In the genomic region with DNA sequence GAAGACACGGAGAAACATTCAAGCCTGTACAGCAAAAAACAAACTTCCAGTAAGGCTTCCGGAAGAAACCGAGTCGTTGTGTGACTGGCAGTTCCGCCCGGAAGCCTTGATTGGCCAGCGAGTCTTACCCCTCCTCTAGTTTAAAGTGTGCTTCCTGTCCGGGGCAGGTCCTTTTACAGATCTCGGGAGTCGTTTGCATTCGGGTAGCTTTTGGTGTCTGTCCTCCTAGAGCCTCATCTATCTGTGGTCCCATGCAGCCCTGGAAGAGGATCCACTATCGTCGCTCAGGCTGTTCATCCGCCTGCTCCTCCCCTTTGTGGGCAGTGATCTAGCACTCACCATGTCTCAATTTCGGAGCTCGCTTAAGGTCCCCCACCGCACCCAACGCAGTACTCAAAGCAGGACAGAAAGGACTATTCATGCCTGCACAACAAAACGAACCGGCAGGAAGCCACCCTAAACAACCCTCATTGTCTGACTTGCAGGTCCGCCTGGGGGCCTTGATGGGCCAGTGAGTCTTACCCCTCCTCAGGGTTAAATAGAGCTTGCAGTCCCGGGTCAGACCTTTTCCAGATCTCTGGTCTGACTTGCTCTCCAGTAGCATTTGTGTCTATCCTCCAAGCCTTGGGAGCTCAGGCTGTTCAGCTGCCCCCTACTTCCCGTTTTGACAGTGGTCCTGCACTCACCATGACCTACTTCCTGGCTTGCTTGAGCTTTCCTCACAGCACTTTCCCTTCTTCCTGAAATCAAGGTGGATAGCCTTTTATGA, we compare ENCODE assay signal across 8 mouse cellular contexts. TPM values are rescaled to one million over a fixed set of nuclear protein-coding genes. Genes with fewer than 3 reads are reported as not detected.
DNase-seq lines count a peak whose midpoint lies in the region; ATAC-seq and TF ChIP-seq lines count a peak whose summit lies in the region.

A gene (minus strand): TSS at position 82 of the 769 bp plus-strand sequence.

- H3K4me2 ChIP-seq in heart, embryonic 15.5 days: peak within 1 kb of the TSS; percentile 84
- H3K4me2 ChIP-seq in liver, embryonic 14.5 days (ENCODE audit: low read depth): peak within 1 kb of the TSS; percentile 92
- peak within 1 kb of the TSS; percentile 88 for H3K4me2 ChIP-seq in neural tube, embryonic 11.5 days (ENCODE audit: low read depth)
- H3K4me2 ChIP-seq in stomach, postnatal 0 days (replicated peaks; ENCODE audit: low read depth): peak within 1 kb of the TSS; percentile 91

- no peak for TF ChIP-seq EP300 in liver, embryonic 14.5 days (IDR thresholded peaks at IDR 0.05; ENCODE audit: low read depth)
- TF ChIP-seq EP300 in stomach, postnatal 0 days (optimal IDR thresholded peaks at IDR 0.05): no peak

- H3K9me3 ChIP-seq in forebrain, embryonic 10.5 days: no peaks in the 10 kb centered on the region
- H3K9me3 ChIP-seq in heart, embryonic 15.5 days (replicated peaks): no peaks in the 10 kb centered on the region
- no peaks in the 10 kb centered on the region for H3K9me3 ChIP-seq in liver, embryonic 14.5 days (ENCODE audit: control insufficient read depth, low read length)
- H3K9me3 ChIP-seq in neural tube, embryonic 11.5 days (ENCODE audit: control insufficient read depth, low read length): no peaks in the 10 kb centered on the region
- no peaks in the 10 kb centered on the region for H3K9me3 ChIP-seq in stomach, postnatal 0 days (ENCODE audit: control insufficient read depth, low read length)

- peak; percentile 70 to 74 for DNase-seq in CD8-positive naive resting alpha-beta T cell, adult 2 months (ENCODE audit: low read depth in 2 of 2, low spot score in 2 of 2)
- peak; percentile 64 for DNase-seq in c-Kit-positive CD71-negative TER-119-negative erythroid progenitor cells, embryonic 14.5 days (ENCODE audit: low read depth)
- DNase-seq in forebrain, embryonic 10.5 days (ENCODE audit: extremely low spot score, low spot score): peak; percentile 71
- DNase-seq in kidney, postnatal 25 days: peak; percentile 79 to 92
- DNase-seq in liver, embryonic 14.5 days (ENCODE audit: low read depth in 3 of 3, low spot score in 3 of 3): peak; percentile 65 to 70 (median 69)
- DNase-seq in neural tube, embryonic 11.5 days (ENCODE audit: low spot score): peak; percentile 79
- peak; percentile 83 for DNase-seq in stomach, postnatal 0 days (ENCODE audit: low spot score)

- TF ChIP-seq CTCF in liver, embryonic 14.5 days (IDR thresholded peaks at IDR 0.05; ENCODE audit: low read depth): no peak
- TF ChIP-seq CTCF in stomach, postnatal 0 days (IDR thresholded peaks at IDR 0.05; ENCODE audit: low read depth): no peak; the same call in 1 of the 2 replicates

- no peaks in the 10 kb centered on the region for H3K27me3 ChIP-seq in forebrain, embryonic 10.5 days (ENCODE audit: poor library complexity, severe bottlenecking)
- no peaks in the 10 kb centered on the region for H3K27me3 ChIP-seq in heart, embryonic 15.5 days
- H3K27me3 ChIP-seq in liver, embryonic 14.5 days (ENCODE audit: control insufficient read depth, insufficient read depth, low read length): no peaks in the 10 kb centered on the region
- H3K27me3 ChIP-seq in neural tube, embryonic 11.5 days (ENCODE audit: control insufficient read depth, insufficient read depth, low read length): no peaks in the 10 kb centered on the region
- no peaks in the 10 kb centered on the region for H3K27me3 ChIP-seq in stomach, postnatal 0 days (ENCODE audit: control insufficient read depth, insufficient read depth, low read length)

- ATAC-seq in heart, embryonic 15.5 days (replicated peaks; ENCODE audit: insufficient number of reproducible peaks, insufficient read depth, low FRiP score, low read depth): peak; percentile 86
- ATAC-seq in liver, embryonic 14.5 days (ENCODE audit: insufficient read depth): peak; percentile 95
- peak; percentile 97 for ATAC-seq in neural tube, embryonic 11.5 days (ENCODE audit: insufficient read depth, low FRiP score, low TSS enrichment)
- ATAC-seq in stomach, postnatal 0 days (ENCODE audit: low FRiP score, low TSS enrichment): peak; percentile 97

- peak within 1 kb of the TSS; percentile 91 for H3K27ac ChIP-seq in forebrain, embryonic 10.5 days
- peak within 1 kb of the TSS; percentile 91 for H3K27ac ChIP-seq in heart, embryonic 15.5 days
- H3K27ac ChIP-seq in liver, embryonic 14.5 days: peak within 1 kb of the TSS; percentile 89
- peak within 1 kb of the TSS; percentile 68 for H3K27ac ChIP-seq in neural tube, embryonic 11.5 days (ENCODE audit: low read depth, low read length)
- peak within 1 kb of the TSS; percentile 91 for H3K27ac ChIP-seq in stomach, postnatal 0 days (replicated peaks)

- H3K4me1 ChIP-seq in forebrain, embryonic 10.5 days: peaks cover 14% of the 10 kb centered on the region
- H3K4me1 ChIP-seq in heart, embryonic 15.5 days (replicated peaks): 0 out of 2 replicates have a peak, but pooled peaks cover 2% of the 10 kb centered on the region
- peaks cover 0 to 4% of the 10 kb centered on the region in 2 experiments; a peak in 2 of 4 replicates for H3K4me1 ChIP-seq in liver, embryonic 14.5 days (replicated peaks; ENCODE audit: control insufficient read depth in 2 of 2, insufficient read depth in 2 of 2, low read length in 1 of 2)
- no peaks in the 10 kb centered on the region for H3K4me1 ChIP-seq in neural tube, embryonic 11.5 days (ENCODE audit: control insufficient read depth, insufficient read depth, low read length)
- H3K4me1 ChIP-seq in stomach, postnatal 0 days (replicated peaks; ENCODE audit: control insufficient read depth, insufficient read depth): no peaks in the 10 kb centered on the region

- no peaks in the 10 kb centered on the region for H3K36me3 ChIP-seq in forebrain, embryonic 10.5 days (replicated peaks)
- H3K36me3 ChIP-seq in heart, embryonic 15.5 days: no peaks in the 10 kb centered on the region
- H3K36me3 ChIP-seq in liver, embryonic 14.5 days (replicated peaks; ENCODE audit: control insufficient read depth, insufficient read depth, low read depth): no peaks in the 10 kb centered on the region
- H3K36me3 ChIP-seq in neural tube, embryonic 11.5 days (ENCODE audit: control insufficient read depth, insufficient read depth, low read length): no peaks in the 10 kb centered on the region
- H3K36me3 ChIP-seq in stomach, postnatal 0 days (ENCODE audit: control insufficient read depth, insufficient read depth, low read length): no peaks in the 10 kb centered on the region

- H3K9ac ChIP-seq in heart, embryonic 15.5 days: peak within 1 kb of the TSS; percentile 77
- H3K9ac ChIP-seq in liver, embryonic 14.5 days (replicated peaks): peak within 1 kb of the TSS; percentile 83
- H3K9ac ChIP-seq in neural tube, embryonic 11.5 days (ENCODE audit: low read length): peak within 1 kb of the TSS; percentile 83
- H3K9ac ChIP-seq in stomach, postnatal 0 days (ENCODE audit: low read length): peak within 1 kb of the TSS; percentile 75

- under 1% methylated on average over 23 of the region's 23 CpGs for WGBS in forebrain, embryonic 10.5 days
- under 1% methylated on average over 23 of the region's 23 CpGs for WGBS in heart, embryonic 15.5 days
- WGBS in liver, embryonic 14.5 days (ENCODE audit: insufficient replicate concordance): under 1% methylated on average over 23 of the region's 23 CpGs
- WGBS in neural tube, embryonic 11.5 days: under 1% methylated on average over 23 of the region's 23 CpGs
- WGBS in stomach, postnatal 0 days: under 1% methylated on average over 23 of the region's 23 CpGs

- peak within 1 kb of the TSS; percentile 74 for H3K4me3 ChIP-seq in forebrain, embryonic 10.5 days
- peak within 1 kb of the TSS; percentile 71 for H3K4me3 ChIP-seq in heart, embryonic 15.5 days
- peak within 1 kb of the TSS; percentile 75 to 97 for H3K4me3 ChIP-seq in liver, embryonic 14.5 days (ENCODE audit: insufficient read depth in 1 of 2, low read depth in 2 of 2, low read length in 2 of 2)
- peak within 1 kb of the TSS; percentile 62 for H3K4me3 ChIP-seq in neural tube, embryonic 11.5 days (ENCODE audit: low read depth, low read length)
- peak within 1 kb of the TSS; percentile 60 for H3K4me3 ChIP-seq in stomach, postnatal 0 days (ENCODE audit: low read depth, low read length)

RNA-seq across cellular contexts. Expression of the gene that starts here (rescaled TPM):
- polyA plus RNA-seq in forebrain, embryonic 10.5 days (2016; fragmentation: Nextera tagmentation; extraction: Ambion mirVana): 21.3 and 23.4 TPM in 2 replicates
- polyA plus RNA-seq in heart, embryonic 15.5 days (2015; fragmentation: Nextera tagmentation; extraction: Ambion mirVana): 11.8 and 12.7 TPM in 2 replicates
- polyA plus RNA-seq in liver, embryonic 14.5 days (2012; rRNA removed): 1.7 and 3.5 TPM in 2 replicates
- polyA plus RNA-seq in liver, embryonic 14.5 days (2014; fragmentation: Nextera tagmentation; extraction: Ambion mirVana): 7.8 and 8.0 TPM in 2 replicates
- 18.5 and 22.6 TPM in 2 replicates for polyA plus RNA-seq in neural tube, embryonic 11.5 days (2014; fragmentation: Nextera tagmentation; extraction: Ambion mirVana)
- 10.6 and 10.7 TPM in 2 replicates for polyA plus RNA-seq in stomach, postnatal 0 days (2015; fragmentation: Nextera tagmentation; extraction: Ambion mirVana)

Comparison
In these comparisons a context has a peak if more than half of its experiments do, and no peak if none do; other contexts are left out.
1. Peak in every context shown above with its lines: DNase-seq, ATAC-seq, H3K4me3 ChIP-seq and H3K27ac ChIP-seq.